Mouse (Mus musculus): ENCODE measurements at regions not wholly inside any gene's neighbourhood (a gene's known extent, or its start where the extent isn't known, plus 50 kb on each side); places are given as distances from the start of the nearest gene placed in this dataset.

DNA sequence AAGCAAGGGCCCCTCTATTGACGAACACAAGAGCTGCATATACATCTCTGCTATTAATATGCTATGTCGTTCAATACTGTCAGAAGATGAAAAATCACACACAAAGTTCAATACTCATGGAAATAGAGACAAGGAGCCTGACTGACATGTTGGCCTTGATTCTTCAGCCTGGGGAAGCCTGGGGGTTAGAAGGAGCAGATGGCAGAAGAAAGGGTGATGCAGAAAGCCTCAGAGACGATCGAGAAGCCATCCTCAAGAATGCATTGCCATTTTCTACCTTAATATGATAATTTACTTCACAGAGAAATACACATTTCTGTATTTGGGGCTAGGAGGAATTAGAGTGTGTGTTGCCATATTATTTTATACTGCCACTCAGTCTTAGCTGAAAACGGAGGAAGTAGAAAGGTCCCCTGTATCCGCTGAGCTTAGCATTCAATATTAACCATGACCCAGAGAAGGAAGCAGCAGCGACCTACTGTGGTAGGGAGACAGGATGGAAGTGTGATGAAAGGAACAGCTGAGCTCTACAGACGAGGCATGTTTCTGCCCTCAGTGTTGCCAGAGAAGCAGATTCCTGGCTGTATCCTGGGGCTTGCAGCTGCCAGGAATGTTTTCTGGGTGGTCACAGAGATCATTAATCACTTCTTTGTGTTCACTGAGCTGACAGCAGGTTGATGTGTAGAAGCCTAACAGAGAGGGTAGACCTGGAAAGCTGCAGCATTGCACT lies 105.2 kb downstream of the Lrig3 start:
- DNase-seq (ENCODE audit: low spot score in 2 of 2), result no peak

- no peak for DNase-seq (ENCODE audit: low spot score in 2 of 2)
These were observed 105.7 kb downstream of the Lrig3 start for GRCm38 (mm10) chr10:126071714-126072057.

DNA sequence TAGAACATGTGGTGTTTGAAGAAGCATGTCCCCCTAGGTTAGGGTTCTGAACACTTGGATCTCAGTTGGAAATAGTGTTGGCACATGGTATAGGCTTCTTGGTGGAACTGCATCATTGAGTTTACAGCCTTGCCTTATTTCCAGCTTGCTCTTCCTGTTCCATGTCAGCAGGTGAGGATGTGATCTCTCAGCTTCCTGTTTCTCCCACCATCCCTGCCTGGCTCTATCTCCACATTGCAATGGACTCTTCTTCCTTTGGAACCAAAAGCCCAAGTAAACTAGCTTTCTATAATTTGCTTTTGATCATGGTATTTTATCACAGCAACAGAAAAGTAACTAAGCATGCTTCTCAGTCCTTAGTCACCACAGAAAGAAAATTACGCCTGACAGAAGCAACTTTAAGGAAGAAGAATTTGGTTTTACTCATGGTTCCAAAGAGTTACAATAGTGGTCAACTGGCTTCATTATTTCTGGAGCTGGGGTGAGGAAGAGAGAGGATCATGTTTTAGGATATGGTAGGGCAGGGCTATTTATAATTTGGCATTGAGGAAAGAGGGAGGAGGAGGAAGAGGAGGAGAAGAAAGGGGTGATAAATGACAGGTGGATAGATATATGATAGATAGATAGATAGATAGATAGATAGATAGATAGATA lies 111.5 kb downstream of the Lrig3 start:
- no peak for DNase-seq (ENCODE audit: low spot score in 2 of 2)

GRCm38 (mm10) chr10:126082576-126082975 lies 116.6 kb downstream of the Lrig3 start:
- DNase-seq (ENCODE audit: low spot score in 2 of 2), result no peak

DNA sequence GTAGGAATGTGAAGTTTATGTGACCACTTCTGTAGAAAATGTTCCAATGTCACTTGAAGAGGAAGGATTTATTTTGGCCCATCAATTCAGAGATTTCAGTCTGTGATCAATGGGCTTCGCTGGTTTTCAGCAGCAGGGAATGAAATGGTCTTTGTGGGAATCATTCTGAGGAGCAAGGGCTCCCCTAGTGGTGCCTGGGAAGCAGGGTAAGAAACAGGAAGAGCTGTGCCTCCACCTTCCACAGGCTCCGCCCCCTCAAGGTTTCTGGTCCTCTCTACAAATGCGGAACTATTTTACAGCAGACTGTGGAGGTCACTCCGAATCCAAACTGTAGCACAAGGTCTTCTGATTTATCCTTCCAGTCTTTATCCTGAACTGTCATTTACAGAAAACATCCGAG lies 120.7 kb downstream of the Lrig3 start:
- no peak for DNase-seq (ENCODE audit: low spot score in 2 of 2)

GRCm38 (mm10) chr10:126094238-126094880 lies 128.4 kb downstream of the Lrig3 start:
- peak; percentile 18 to 32 for DNase-seq (ENCODE audit: low spot score in 2 of 2)

DNA sequence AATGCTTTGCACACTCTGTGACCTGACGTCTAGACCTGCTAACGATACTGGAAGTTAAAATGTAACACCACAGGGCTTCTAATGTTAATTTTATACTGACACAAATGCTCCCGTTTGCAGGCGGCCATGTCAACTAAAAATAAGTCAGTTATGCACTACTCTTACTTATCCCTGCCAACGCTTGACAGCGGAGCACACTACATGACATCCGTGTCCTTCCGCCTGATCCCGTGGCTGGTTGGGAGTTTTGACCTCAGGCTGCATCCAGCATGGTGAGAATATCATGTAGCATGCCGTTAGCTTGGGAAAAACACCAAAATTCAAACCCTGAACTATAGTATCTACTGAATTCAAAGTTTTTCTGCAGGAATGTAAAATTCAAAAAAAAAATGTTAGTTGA lies 131.9 kb downstream of the Lrig3 start:
- no peak for DNase-seq (ENCODE audit: low spot score in 2 of 2)

DNA sequence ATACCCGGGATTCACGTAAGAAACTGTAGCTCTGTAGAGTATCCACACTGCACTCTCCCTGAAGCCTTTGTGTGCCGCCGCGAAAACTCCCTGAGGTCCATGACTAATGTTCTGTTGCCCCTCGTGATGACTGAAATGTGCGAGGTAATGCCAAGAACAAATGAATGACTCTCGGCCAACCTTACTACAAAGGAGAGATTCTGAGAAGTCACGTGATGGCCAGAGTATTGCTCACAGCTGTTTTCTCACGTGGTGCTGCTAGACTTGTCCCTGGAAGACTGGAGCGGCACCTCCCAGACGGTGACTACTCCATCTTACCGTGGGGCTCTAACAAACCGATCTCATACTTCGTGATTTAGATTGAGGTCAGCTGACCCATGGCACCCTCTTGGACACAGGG lies 136.9 kb downstream of the Lrig3 start:
- no peak for DNase-seq (ENCODE audit: low spot score in 2 of 2)

DNA sequence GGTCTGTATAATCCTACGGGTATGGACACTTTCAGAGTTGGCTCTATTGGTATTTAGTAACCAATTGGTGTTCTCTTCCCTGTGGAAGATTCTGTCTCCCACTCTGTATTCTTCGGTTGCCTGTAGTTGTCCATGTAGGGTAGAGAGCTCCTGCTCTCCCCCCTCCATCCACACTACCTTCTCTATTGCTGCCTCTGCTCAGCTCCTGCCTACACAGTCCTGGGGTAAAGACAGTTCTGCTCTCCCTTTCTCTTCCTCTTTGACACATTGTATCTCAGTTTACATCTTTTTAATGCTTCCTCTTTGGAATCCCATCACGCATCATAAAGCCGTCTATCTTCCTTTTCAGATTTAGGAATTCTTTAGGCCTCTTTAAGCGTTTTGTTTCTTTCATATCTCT lies 147.1 kb downstream of the Lrig3 start:
- no peak for DNase-seq (ENCODE audit: low spot score in 2 of 2)

DNA sequence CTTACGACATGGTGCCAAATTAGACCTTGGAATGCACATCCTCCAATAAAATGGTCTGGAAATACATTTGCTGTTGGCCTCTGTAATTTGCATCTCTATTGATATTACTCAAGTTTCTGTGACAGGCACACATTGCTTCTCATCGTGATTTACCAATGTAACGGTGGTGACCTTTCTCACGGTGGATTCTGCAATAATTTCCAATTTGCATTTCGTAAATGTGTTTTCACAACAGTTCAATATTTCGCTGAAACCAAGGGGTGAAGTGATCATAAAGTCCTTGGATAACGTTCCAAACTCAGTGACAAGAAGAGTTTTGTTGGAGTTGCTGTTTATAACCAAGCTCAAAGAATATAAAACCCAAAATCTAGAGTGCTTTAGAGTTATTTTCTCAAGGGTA lies 149.4 kb downstream of the Lrig3 start:
- no peak for DNase-seq (ENCODE audit: low spot score in 2 of 2)

DNA sequence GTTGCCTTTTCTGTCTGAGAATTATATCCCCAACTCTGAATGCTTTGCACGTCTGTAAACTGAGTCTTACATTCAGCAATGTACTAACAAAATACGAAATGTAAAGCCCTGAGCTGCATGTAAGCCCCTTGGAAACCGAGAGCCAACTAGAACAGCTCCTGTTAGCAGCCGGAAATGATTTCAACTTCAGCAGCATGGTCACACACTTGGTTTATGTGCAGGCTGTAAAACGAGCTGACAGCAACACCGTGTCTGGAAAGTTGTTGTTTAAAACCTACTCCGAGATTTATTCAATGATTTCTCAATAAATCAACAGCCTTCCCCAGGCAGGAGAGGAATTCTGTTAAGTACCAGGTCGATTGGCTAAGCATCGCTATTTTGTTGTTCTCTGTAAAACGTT lies 155.7 kb downstream of the Lrig3 start:
- DNase-seq (ENCODE audit: low spot score in 2 of 2), result no peak

DNA sequence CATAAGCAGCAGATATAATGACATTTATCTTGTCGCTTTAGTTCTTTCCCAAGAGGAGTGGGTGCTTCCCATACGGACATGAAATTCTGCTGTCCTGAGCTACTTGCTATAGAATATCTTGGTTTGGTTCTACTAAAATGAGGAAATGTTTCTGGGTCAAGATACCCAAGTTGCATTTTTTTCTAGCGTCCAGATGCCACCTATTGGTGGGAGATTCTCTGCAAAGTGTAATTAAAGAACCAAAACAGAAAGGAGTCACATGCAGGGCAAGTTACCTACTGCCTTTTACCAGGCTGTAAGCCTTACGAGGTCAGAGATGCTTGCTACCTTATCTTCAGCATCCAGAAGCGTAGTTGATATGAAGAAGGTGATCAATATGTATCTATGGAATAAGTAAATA lies 156.5 kb downstream of the Lrig3 start:
- DNase-seq (ENCODE audit: low spot score in 2 of 2), result no peak

- DNase-seq (ENCODE audit: low spot score in 2 of 2), result no peak
These were observed 167.2 kb downstream of the Lrig3 start for GRCm38 (mm10) chr10:126133188-126133587.

DNA sequence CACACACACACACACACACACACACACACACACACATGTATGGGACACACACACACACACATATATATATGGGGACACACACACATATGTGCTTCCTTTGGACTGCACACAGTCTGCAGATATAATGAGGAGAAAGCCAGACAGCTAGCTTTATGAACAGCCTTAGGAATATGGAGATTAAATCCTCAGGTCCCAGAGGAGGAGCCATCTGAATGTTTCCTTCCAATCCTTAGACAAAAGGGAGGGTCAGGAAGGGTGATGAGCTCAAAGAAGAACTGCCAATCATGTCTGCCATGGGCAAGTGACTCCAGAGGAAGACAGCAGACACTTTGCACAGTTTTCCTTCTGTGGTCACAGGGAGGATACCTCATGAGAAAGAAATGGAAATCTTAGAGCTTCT lies 168.0 kb downstream of the Lrig3 start:
- no peak for DNase-seq (ENCODE audit: low spot score in 2 of 2)

DNA sequence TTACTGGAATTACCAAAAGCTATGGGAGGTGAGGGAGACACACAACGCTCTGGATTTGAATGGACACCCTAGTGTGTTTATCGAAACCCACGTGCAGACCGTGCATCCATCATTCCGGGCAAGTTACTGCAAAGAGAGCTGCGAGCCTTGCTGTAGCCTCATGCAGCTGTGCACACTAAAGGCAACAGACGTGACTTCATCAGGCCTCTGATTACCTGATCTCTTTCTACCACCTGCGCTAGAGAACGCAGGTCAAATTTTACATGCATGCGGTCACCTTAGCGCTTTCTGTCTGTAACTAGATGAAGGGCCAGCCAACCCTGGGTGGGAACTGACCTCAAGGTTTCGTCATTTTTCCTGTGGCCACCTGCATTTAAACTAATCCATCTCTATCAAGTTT lies 172.6 kb downstream of the Lrig3 start:
- no peak for DNase-seq (ENCODE audit: low spot score in 2 of 2)

DNA sequence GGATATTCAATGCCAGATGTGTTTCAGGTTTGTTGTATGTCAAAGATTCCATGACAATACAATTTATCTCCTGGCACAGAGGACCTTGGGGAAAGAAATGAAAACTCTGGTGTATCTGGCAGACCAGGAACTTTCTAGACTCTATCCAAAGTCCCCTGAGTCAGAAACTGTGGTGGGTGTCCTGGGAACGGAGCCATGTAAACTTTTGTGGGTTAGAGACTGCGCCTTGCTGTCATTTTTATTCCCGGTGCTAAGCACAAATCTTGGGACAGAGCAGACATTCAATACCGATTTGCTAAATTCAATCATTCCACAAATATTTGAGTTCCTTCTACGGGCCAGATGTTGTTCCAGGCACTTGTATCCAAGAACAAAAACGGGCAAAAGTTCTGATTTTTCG lies 175.6 kb downstream of the Lrig3 start:
- DNase-seq (ENCODE audit: low spot score in 2 of 2), result no peak

DNA sequence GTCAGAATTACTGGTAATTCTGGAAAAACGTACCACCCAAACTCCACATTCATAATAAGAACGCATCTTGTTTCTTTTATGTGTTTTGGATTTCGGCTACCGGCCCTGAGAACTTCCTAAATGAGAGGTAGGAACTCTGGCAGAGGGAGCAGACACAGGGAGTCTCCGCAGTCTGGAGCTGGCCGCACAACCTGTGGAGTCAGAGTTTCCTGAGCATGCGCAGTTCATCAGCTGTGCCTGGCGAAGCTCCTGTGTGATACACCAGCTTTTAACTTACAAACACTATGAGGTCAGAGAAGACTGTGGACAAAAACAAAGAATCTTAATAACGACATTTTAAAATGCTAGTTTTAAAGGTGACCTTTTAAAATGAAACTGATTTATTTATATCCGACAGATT lies 177.9 kb downstream of the Lrig3 start:
- no peak for DNase-seq (ENCODE audit: low spot score in 2 of 2)

GRCm38 (mm10) chr10:126144609-126145202 lies 178.7 kb downstream of the Lrig3 start:
- DNase-seq (ENCODE audit: low spot score in 2 of 2), result no peak

- DNase-seq (ENCODE audit: low spot score in 2 of 2), result no peak
These were observed 191.3 kb downstream of the Lrig3 start for GRCm38 (mm10) chr10:126157300-126157699.

- no peak for DNase-seq (ENCODE audit: low spot score in 2 of 2)
These were observed 199.2 kb downstream of the Lrig3 start for GRCm38 (mm10) chr10:126165215-126165614.

DNA sequence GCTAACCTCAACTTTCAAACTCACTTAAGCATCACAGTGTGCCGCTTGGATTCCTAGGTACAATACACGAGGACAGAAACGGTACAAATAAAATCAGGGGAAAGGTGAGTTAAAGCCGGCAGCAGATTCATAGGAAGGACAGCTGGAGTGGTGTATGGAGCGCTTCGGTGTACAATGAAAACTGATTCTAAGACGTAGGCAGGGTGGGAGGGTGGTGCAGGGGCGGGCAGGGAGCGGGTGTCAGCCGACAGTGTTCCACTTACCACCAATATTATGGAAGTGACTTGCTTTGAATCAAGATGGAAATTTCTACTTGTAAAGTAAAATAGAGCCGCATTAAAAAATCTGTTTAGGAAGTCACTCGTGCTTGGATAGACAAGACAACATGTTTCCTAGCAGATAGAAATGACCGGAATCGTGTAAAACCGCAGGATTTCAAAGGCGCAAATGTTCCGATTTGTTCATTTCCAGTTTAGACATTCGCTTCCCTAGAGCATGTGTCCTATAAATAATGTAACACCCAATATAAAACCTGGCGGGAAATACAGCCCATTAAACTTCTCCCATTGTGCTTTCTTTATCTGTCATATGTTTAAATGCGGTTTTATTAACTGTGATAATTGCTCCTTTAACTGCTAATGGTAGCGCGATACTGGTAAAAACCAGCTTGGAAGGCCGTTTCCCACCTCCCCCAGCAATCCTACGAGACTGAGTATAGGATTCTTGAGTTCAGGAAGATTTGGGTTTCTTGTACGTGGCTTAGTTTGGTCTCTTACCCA lies 203.3 kb downstream of the Lrig3 start:
- no peak for DNase-seq (ENCODE audit: low spot score in 2 of 2)

GRCm38 (mm10) chr10:126169874-126170163 lies 203.9 kb downstream of the Lrig3 start:
- DNase-seq (ENCODE audit: low spot score in 2 of 2), result no peak
